Mouse (Mus musculus): Measurements from ENCODE around the gene Cldn14. TPM values are rescaled to one million over a fixed set of nuclear protein-coding genes. Genes with fewer than 3 reads are reported as not detected.

The Cldn14 gene
- total and polyA plus RNA-seq, 3 experiments, result not detected

- TF ChIP-seq SMC3 (IDR thresholded peaks at IDR 0.05; ENCODE audit: low read depth, low read length) (peak; percentile 69), RAD21 (IDR thresholded peaks at IDR 0.05; ENCODE audit: low read depth, low read length) (peak; percentile 69), NELFE (IDR thresholded peaks at IDR 0.05; ENCODE audit: low read depth, low read length) (peak; percentile 37; the same call in 1 of the 2 replicates), CHD1 (IDR thresholded peaks at IDR 0.05; ENCODE audit: low read depth, low read length) (no peak), GABPA (IDR thresholded peaks at IDR 0.05; ENCODE audit: low read depth, low read length) (no peak)
Observed at GRCm38 (mm10) chr16:93917712-93918678, 90.6 kb downstream of the Cldn14 start (continued).

GRCm38 (mm10) chr16:93915338-93915849 lies 93.2 kb downstream of the Cldn14 start:
- H3K27me3 ChIP-seq (ENCODE audit: control insufficient read depth in 1 of 2, insufficient read depth in 2 of 2, low read length in 2 of 2), result no peaks in the 10 kb centered on the region
- H3K27ac ChIP-seq (ENCODE audit: control insufficient read depth, low read depth, low read length), result no peak overlapping the region
- H3K9me3 ChIP-seq (replicated peaks; ENCODE audit: insufficient read depth, low read length), result no peaks in the 10 kb centered on the region
- no peak overlapping the region for H3K9ac ChIP-seq (ENCODE audit: control insufficient read depth, low read depth, low read length, poor library complexity, severe bottlenecking)
- H3K4me3 ChIP-seq (ENCODE audit: control insufficient read depth in 1 of 2, insufficient read depth in 1 of 2, low read depth in 2 of 2, low read length in 2 of 2), result no peak overlapping the region
- peaks cover 8 to 27% of the 10 kb centered on the region in 2 experiments; a peak in 3 of 4 replicates for H3K4me1 ChIP-seq (ENCODE audit: control insufficient read depth in 1 of 2, insufficient read depth in 2 of 2, low read length in 2 of 2)
- DNase-seq (ENCODE audit: low read depth, low spot score), result peak; percentile 63
- H3K79me2 ChIP-seq (ENCODE audit: control insufficient read depth, insufficient read depth, low read length, poor library complexity), result no peaks in the 10 kb centered on the region
- peaks cover 0 to 20% of the 10 kb centered on the region in 2 experiments; a peak in 2 of 4 replicates for H3K36me3 ChIP-seq (ENCODE audit: control insufficient read depth in 1 of 2, insufficient read depth in 2 of 2, low read length in 2 of 2)
- TF ChIP-seq TBP (IDR thresholded peaks at IDR 0.05; ENCODE audit: low read depth, low read length) (no peak), ELF1 (IDR thresholded peaks at IDR 0.05; ENCODE audit: low read depth, low read length) (no peak), USF2 (IDR thresholded peaks at IDR 0.05; ENCODE audit: borderline replicate concordance in 1 of 2, insufficient read depth in 1 of 2, low read depth in 1 of 2, low read length in 2 of 2) (no peak), MYB (IDR thresholded peaks at IDR 0.05; ENCODE audit: low read depth, low read length) (no peak), CTCF (IDR thresholded peaks at IDR 0.05 in 2 of 3, conservative IDR thresholded peaks at IDR 0.05 in 1 of 3; ENCODE audit: control insufficient read depth in 1 of 3, insufficient read depth in 1 of 3, low read depth in 2 of 3, low read length in 3 of 3, poor library complexity in 1 of 3, severe bottlenecking in 1 of 3) (peak; percentile 36 to 63 (median 61); a peak in 5 of 6 replicates), ZC3H11A (IDR thresholded peaks at IDR 0.05; ENCODE audit: low read depth, low read length) (peak; percentile 35; the same call in 1 of the 2 replicates), SMC3 (IDR thresholded peaks at IDR 0.05; ENCODE audit: low read depth, low read length) (peak; percentile 72), BHLHE40 (IDR thresholded peaks at IDR 0.05; ENCODE audit: borderline replicate concordance, low read depth, low read length) (no peak), SIN3A (IDR thresholded peaks at IDR 0.05; ENCODE audit: low read length) (no peak), RAD21 (IDR thresholded peaks at IDR 0.05; ENCODE audit: low read depth, low read length) (peak; percentile 36)

GRCm38 (mm10) chr16:93913881-93914576 lies 94.6 kb downstream of the Cldn14 start:
- Histone ChIP-seq H3K27ac (ENCODE audit: control insufficient read depth, low read depth, low read length) (peak overlapping the region; percentile 46), H3K4me3 (ENCODE audit: control insufficient read depth in 1 of 2, insufficient read depth in 1 of 2, low read depth in 2 of 2, low read length in 2 of 2) (peak overlapping the region in 1 of 2 experiments; percentile 6; a peak in 1 of 4 replicates), H3K27me3 (ENCODE audit: control insufficient read depth in 1 of 2, insufficient read depth in 2 of 2, low read length in 2 of 2) (no peaks in the 10 kb centered on the region), H3K36me3 (ENCODE audit: control insufficient read depth in 1 of 2, insufficient read depth in 2 of 2, low read length in 2 of 2) (peaks cover 0 to 22% of the 10 kb centered on the region in 2 experiments; a peak in 2 of 4 replicates), H3K79me2 (ENCODE audit: control insufficient read depth, insufficient read depth, low read length, poor library complexity) (no peaks in the 10 kb centered on the region), H3K9me3 (replicated peaks; ENCODE audit: insufficient read depth, low read length) (no peaks in the 10 kb centered on the region), H3K9ac (ENCODE audit: control insufficient read depth, low read depth, low read length, poor library complexity, severe bottlenecking) (peak overlapping the region; percentile 13), H3K4me1 (ENCODE audit: control insufficient read depth in 1 of 2, insufficient read depth in 2 of 2, low read length in 2 of 2) (peaks cover 14 to 34% of the 10 kb centered on the region in 2 experiments)
- peak; percentile 64 for DNase-seq (ENCODE audit: low read depth, low spot score)
- TF ChIP-seq ETS1 (IDR thresholded peaks at IDR 0.05; ENCODE audit: low read depth, low read length) (peak; percentile 60; the same call in 1 of the 2 replicates), MAX (IDR thresholded peaks at IDR 0.05; ENCODE audit: low read length) (peak; percentile 49; the same call in 1 of the 2 replicates), SIN3A (IDR thresholded peaks at IDR 0.05; ENCODE audit: low read length) (0 out of 2 replicates have a peak, but pooled peaks have one; percentile 20), JUND (IDR thresholded peaks at IDR 0.05; ENCODE audit: low read depth, low read length) (no peak), MXI1 (IDR thresholded peaks at IDR 0.05; ENCODE audit: low read depth, low read length) (peak; percentile 9; the same call in 1 of the 2 replicates), POLR2AphosphoS5 (IDR thresholded peaks at IDR 0.05; ENCODE audit: borderline replicate concordance, low read depth, low read length) (no peak)

Measured in MEL (cell line).